Mouse (Mus musculus) stomach, postnatal 0 days (tissue): ENCODE results near the gene Tut1. TPM values are rescaled to one million over a fixed set of nuclear protein-coding genes. Genes with fewer than 3 reads are reported as not detected.

ENCODE experiments used
- ATAC-seq: fragments of 200-750 bp; cut with Nextera tagmentation; 2 replicates; pipeline ENCODE4 v1.8.0; 2017; ENCODE audit not compliant: low FRiP score, low TSS enrichment
- DNase-seq: peaks from one replicate; pipeline ENCODE4 v3.0.0-alpha.2; 2016; ENCODE audit warnings: low spot score
- H3K27ac ChIP-seq: fragments of 300-500 bp; sonication (generic); replicated peaks from 2 replicates; pipeline ENCODE4 v1.5.1; 2014; ENCODE audit warnings: mild to moderate bottlenecking, control low read depth
- H3K27me3 ChIP-seq: fragments of 300-500 bp; sonication (generic); 2 replicates; pipeline ENCODE4 v1.6.1; 2014; ENCODE audit warnings: low read length; ENCODE audit not compliant: control insufficient read depth, insufficient read depth
- H3K36me3 ChIP-seq: fragments of 300-500 bp; sonication (generic); 2 replicates; pipeline ENCODE4 v1.6.1; 2014; ENCODE audit warnings: low read length, mixed read lengths; ENCODE audit not compliant: control insufficient read depth, insufficient read depth
- H3K4me1 ChIP-seq: fragments of 300-500 bp; sonication (generic); replicated peaks from 2 replicates; pipeline ENCODE4 v1.6.1; 2014; ENCODE audit warnings: antibody characterized with exemption; ENCODE audit not compliant: control insufficient read depth, insufficient read depth
- H3K4me2 ChIP-seq: fragments of 300-500 bp; sonication (generic); replicated peaks from 2 replicates; pipeline ENCODE4 v1.6.1; 2014; ENCODE audit warnings: low read depth, mild to moderate bottlenecking, control low read depth, moderate library complexity
- H3K4me3 ChIP-seq: fragments of 300-500 bp; sonication (generic); 2 replicates; pipeline ENCODE4 v1.5.1; 2014; ENCODE audit warnings: low read depth, low read length, control low read depth
- H3K9ac ChIP-seq: fragments of 300-500 bp; sonication (generic); 2 replicates; pipeline ENCODE4 v1.6.1; 2014; ENCODE audit warnings: mild to moderate bottlenecking, low read length, control low read depth, mixed read lengths
- H3K9me3 ChIP-seq: fragments of 300-500 bp; sonication (generic); 2 replicates; pipeline ENCODE4 v1.6.1; 2016; ENCODE audit warnings: low read length; ENCODE audit not compliant: control insufficient read depth
- CTCF ChIP-seq: IDR thresholded peaks from 2 replicates; pipeline ENCODE4 v1.5.1; 2016; ENCODE audit warnings: antibody characterized with exemption, low read depth, mild to moderate bottlenecking, moderate library complexity
- EP300 ChIP-seq: optimal IDR thresholded peaks from 2 replicates; pipeline ENCODE3; 2016; ENCODE audit warnings: antibody characterized with exemption
- WGBS: fragments of 180-500 bp; shearing (Covaris S2); extraction: QIAGEN DNeasy Blood & Tissue Kit; methylation state at CpG from one replicate; pipeline ENCODE4 v1.1.7; 2014; 5-methylcytosine and 5-hydroxymethylcytosine counted together
- polyA plus RNA-seq: library from polyadenylated mRNA; unstranded; fragments of >200 nt; fragmentation: Nextera tagmentation; extraction: Ambion mirVana; gene quantifications from 2 replicates; pipeline ENCODE4 v1.2.1, GENCODE M21; 2015

The Tut1 gene
- polyA plus RNA-seq, 1 experiment from 2014 or later: 14.9 TPM

DNA sequence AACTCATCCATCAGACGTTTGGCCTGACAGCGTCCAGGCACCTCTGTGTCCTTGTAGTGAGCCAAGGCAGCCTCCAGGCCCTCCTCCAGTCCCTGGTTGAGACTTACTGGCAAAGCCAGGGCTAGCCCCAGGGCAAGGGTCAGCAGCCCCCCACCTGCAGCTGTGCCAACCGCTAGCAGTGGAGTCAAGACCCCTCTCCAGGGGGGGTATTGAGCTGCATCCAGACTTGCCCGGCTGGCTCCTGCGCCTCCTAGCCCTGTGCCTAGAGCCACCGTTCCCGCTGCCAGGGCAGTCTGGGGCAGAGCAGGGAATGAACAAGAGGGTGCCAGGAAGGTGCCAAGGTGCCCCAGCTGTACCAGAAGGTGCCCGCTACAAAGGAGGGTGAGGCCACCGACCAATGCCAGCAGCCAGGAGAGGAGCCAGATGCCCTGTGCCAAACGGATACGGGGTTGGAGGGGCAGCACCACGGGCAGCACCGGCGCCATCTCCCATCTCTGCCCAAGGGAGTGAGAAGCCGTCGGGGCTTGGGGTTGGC, 24.9 kb upstream of the Tut1 start:
- peak overlapping the region; percentile 81 for H3K4me3 ChIP-seq
- TF ChIP-seq CTCF: no peak
- TF ChIP-seq EP300: no peak
- peak; percentile 11; the same call in 1 of the 2 replicates for ATAC-seq
- 31% methylated on average over 16 of the region's 16 CpGs for WGBS
- H3K9ac ChIP-seq: peak overlapping the region; percentile 88
- peak overlapping the region; percentile 93 for H3K27ac ChIP-seq
- H3K4me1 ChIP-seq: peaks cover 6% of the 10 kb centered on the region; the same call in 1 of the 2 replicates
- peaks cover 11% of the 10 kb centered on the region; the same call in 1 of the 2 replicates for H3K36me3 ChIP-seq
- H3K27me3 ChIP-seq: no peaks in the 10 kb centered on the region
- H3K4me2 ChIP-seq: peak overlapping the region; percentile 90
- DNase-seq: no peak
- H3K9me3 ChIP-seq: no peaks in the 10 kb centered on the region

DNA sequence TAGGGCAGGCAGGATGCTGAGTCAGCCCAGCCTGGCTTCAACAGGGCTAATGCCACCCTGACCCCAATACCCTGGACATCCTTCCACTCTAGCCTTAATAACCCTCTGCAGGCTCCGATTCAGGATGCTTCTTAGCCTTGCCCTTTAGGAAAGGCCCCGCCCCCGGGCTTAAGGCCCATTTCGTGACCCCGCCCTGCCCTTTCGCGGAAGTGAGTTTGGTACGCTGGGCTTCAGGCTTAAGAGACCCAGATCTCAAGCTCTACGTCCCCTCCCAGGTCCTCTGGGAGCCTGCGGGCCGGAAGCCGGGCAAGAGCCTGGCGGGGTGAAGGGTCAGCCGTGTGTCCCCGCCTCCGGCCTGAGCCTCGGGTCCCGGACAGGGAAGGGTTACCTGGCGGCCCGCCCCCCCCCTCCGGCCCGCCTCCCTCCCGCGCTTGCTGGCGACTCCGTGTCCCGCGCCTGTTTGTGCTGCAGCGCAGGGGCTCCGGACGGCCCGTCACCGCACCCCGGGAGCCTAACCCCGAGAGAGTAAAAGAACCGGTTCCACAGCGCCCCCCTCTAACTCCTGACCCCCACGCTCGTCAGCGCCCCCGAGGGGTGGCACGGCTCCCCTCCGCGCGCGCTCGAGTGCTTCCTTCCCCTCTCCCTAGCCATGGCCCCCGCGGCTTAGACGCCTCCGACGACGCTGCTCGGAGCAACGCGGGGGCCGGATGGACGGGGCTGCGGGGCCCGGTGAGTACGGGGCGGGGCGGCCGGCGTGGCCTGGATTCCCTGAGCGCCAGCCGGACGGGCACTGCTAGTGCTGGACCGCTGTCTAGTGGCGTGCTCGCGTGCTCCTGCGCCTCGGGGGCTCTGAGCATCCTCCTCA, 24.2 kb upstream of the Tut1 start, which contains the start of the genes Rom1 and Eml3:
Gene Rom1, minus strand, starts transcription at position 133 of the 865 bp plus-strand sequence.
Gene Eml3, plus strand, starts transcription at position 329 of the 865 bp plus-strand sequence.
- Histone ChIP-seq H3K27ac (peak within 1 kb of the TSS; percentile 93), H3K9me3 (no peaks in the 10 kb centered on the region), H3K4me2 (peak within 1 kb of the TSS; percentile 90), H3K4me3 (peak within 1 kb of the TSS; percentile 81), H3K36me3 (peaks cover 11% of the 10 kb centered on the region; the same call in 1 of the 2 replicates), H3K27me3 (no peaks in the 10 kb centered on the region), H3K9ac (peak within 1 kb of the TSS; percentile 88), H3K4me1 (peaks cover 6% of the 10 kb centered on the region; the same call in 1 of the 2 replicates)
- TF ChIP-seq CTCF (peak; percentile 63), EP300 (no peak)
- DNase-seq: peak; percentile 88
- WGBS: under 1% methylated on average over 31 of the region's 74 CpGs
- peak; percentile 84 for ATAC-seq

DNA sequence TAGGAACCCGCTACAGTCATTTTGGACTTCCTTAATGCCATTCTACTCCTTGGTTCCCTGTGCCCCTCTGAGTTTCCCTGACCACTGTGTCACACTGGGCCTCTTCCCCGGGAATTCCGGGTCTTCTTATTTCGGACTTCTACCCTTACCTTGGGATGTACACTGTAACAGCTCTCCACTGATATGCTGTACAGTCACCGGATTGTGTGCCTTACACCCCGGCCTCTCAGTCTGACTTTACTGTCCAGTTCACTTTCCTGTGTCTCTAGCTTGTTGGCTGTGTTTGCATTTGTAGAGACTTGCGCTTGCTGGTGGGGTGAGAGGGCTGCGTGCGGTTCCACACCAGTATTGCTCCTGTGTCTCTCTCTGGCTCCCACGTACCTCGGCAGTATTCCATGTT, 23.5 kb upstream of the Tut1 start:
- Histone ChIP-seq H3K27ac (peak overlapping the region; percentile 93), H3K4me1 (peaks cover 6% of the 10 kb centered on the region; the same call in 1 of the 2 replicates), H3K4me3 (peak overlapping the region; percentile 81), H3K9me3 (no peaks in the 10 kb centered on the region), H3K36me3 (peaks cover 17% of the 10 kb centered on the region; the same call in 1 of the 2 replicates), H3K4me2 (peak overlapping the region; percentile 90), H3K27me3 (no peaks in the 10 kb centered on the region), H3K9ac (peak overlapping the region; percentile 88)
- DNase-seq (no peak), ATAC-seq (no peak)
- TF ChIP-seq CTCF (no peak), EP300 (no peak)
- WGBS: 3% methylated on average over 11 of the region's 11 CpGs

DNA sequence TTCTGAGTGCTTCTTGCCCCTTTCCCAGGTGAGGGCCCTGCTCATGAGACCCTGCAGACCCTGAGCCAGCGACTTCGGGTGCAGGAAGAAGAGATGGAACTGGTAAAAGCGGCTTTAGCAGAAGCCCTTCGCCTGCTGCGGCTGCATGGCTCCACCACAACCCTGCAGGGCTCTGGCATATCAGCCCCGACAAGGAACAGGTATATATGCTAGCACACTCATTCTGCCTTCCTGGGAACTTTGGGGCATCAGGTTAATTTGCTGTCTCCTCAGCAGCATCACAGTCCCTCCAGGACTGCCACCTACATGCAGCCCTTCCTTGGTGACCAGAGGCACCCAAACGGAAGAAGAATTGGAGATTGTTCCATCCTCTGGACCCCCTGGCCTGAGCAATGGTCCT, 22.9 kb upstream of the Tut1 start:
- TF ChIP-seq EP300 (no peak), CTCF (no peak)
- peak overlapping the region; percentile 81 for H3K4me3 ChIP-seq
- WGBS: 79% methylated on average over 7 of the region's 7 CpGs
- no peak for ATAC-seq
- DNase-seq: no peak
- H3K9me3 ChIP-seq: no peaks in the 10 kb centered on the region
- H3K27me3 ChIP-seq: no peaks in the 10 kb centered on the region
- H3K27ac ChIP-seq: 0 out of 2 replicates have a peak overlapping the region, but pooled peaks have one; percentile 93
- H3K4me1 ChIP-seq: peaks cover 6% of the 10 kb centered on the region; the same call in 1 of the 2 replicates
- H3K4me2 ChIP-seq: peak overlapping the region; percentile 90
- H3K9ac ChIP-seq: peak overlapping the region; percentile 88
- H3K36me3 ChIP-seq: peaks cover 16% of the 10 kb centered on the region; the same call in 1 of the 2 replicates

DNA sequence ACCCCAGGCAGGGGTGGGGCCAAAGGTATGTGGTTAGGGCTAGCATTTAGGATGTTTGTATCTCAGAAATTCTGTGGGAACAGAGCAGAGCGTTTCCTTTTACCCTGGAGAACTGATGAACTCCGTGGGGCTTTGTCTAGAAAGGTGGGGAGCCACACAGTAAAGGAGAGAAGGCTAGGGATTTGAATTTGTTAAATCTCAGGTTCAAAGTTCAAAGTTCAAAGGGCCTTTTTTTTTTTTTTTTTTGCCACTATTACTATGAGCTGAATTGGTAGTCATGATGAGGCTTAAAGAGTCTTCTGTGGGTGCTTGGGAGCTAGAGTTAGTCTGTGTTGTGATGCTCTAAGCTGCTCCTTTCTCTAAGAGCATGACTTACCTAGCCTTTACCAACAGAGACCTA, 16.9 kb upstream of the Tut1 start:
- no peaks in the 10 kb centered on the region for H3K4me1 ChIP-seq
- no peak for TF ChIP-seq EP300
- TF ChIP-seq CTCF: no peak
- H3K27ac ChIP-seq: no peak overlapping the region
- no peak overlapping the region for H3K4me3 ChIP-seq
- no peaks in the 10 kb centered on the region for H3K27me3 ChIP-seq
- ATAC-seq: no peak
- H3K9me3 ChIP-seq: no peaks in the 10 kb centered on the region
- H3K36me3 ChIP-seq: peaks cover 15% of the 10 kb centered on the region
- DNase-seq: no peak
- no peak overlapping the region for H3K9ac ChIP-seq
- WGBS: 89% methylated on average over 2 of the region's 2 CpGs
- no peak overlapping the region for H3K4me2 ChIP-seq
